Mouse (Mus musculus) thymus, postnatal 14 days (tissue): Measurements from ENCODE around the gene Nrd1.
A peak's percentile ranks its signal among the peaks of the same experiment; 100 is the strongest.

Experiments
- DNase-seq: peaks from one replicate; pipeline ENCODE4 v3.0.0; 2021

The Nrd1 gene

DNA sequence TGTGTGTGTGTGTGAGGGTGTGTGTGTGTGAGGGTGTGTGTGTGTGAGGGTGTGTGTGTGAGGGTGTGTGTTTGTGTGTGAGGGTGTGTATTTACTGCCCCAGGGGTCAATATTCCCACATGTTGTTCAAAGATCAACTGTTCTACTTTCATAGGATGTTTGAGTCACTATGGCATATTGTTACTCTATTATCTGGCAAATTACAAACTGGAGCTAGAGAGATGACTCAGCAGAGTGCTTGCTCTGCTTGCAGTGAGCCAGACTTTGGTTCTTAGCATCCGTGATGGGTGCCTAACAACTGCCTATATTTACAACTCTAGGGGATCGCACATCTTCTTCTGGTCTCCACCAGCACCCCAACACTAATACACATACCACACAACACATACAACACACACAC lies 29.4 kb downstream of the Nrd1 start:
- DNase-seq = no peak

DNA sequence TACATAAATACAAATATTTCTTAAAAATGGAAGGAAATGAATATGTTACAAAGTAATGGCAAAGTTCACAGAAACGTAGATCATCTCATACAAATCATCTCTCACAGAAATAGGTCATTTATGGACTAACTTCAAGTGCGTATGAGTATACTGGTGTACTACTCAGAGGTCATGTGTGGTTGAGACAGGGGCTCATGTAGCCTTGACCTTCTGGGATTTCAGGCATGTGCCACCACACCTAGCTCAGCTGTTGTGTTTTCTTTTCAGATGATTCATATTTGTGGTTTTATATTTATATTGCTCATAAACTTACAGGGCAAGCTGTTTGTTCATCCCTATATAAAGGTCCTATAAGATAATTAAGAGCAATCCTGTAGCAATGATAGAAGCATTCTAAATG lies 29.8 kb downstream of the Nrd1 start:
- no peak for DNase-seq

DNA sequence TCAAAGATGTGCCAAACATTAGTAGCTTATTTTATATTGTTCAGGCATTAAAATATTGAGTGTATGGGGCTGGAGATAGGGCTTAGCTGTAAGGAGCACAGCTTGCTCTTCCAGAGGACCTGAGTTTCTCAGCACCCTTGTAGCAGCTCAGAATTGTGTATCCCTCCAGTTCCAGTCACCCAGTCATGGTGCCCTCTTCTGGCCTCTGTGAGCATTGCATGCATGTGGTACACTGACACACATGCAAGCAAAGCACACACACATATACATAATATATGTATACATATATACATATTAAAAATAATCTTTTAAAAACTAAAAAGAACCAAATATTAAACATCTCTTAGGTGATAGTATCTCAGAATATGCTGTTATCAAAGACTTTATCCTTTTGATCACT lies 35.9 kb downstream of the Nrd1 start:
- DNase-seq = peak; percentile 78

GRCm38 (mm10) chr4:109042739-109043138 lies 42.3 kb downstream of the Nrd1 start:
- DNase-seq = no peak

GRCm38 (mm10) chr4:109043294-109043693 lies 42.8 kb downstream of the Nrd1 start:
- DNase-seq = no peak

GRCm38 (mm10) chr4:109043756-109044155 lies 43.3 kb downstream of the Nrd1 start:
- DNase-seq = no peak

GRCm38 (mm10) chr4:109048258-109048657 lies 47.8 kb downstream of the Nrd1 start:
- DNase-seq = no peak

- DNase-seq = no peak
Measured at GRCm38 (mm10) chr4:109052282-109052681, 51.8 kb downstream of the Nrd1 start.

GRCm38 (mm10) chr4:109054003-109054402 lies 53.5 kb downstream of the Nrd1 start:
- DNase-seq = no peak

GRCm38 (mm10) chr4:109056351-109056750 lies 55.9 kb downstream of the Nrd1 start:
- peak; percentile 13 for DNase-seq

GRCm38 (mm10) chr4:109057640-109058039 lies 57.2 kb downstream of the Nrd1 start:
- no peak for DNase-seq

GRCm38 (mm10) chr4:109059255-109059821 lies 58.9 kb downstream of the Nrd1 start:
- DNase-seq = no peak

DNA sequence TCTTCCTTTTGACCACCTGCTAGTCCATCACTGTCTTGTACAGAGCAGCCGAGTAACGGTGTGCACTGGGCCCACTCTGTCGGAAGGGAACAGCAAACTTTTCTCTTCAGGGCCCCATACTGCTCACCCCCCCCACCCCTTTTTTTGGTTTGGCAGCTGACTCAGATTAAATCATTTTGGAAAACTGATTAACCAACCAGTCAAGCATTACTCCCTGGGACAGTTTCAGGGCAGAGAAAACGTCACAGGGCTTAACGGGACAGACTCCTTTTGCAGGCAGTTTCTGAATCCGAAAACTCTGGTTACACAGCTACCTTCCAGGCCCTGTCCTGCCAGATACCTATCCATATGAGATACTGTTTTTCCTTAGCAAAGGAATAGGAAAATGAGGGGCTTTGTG lies 64.5 kb downstream of the Nrd1 start:
- DNase-seq = no peak

DNA sequence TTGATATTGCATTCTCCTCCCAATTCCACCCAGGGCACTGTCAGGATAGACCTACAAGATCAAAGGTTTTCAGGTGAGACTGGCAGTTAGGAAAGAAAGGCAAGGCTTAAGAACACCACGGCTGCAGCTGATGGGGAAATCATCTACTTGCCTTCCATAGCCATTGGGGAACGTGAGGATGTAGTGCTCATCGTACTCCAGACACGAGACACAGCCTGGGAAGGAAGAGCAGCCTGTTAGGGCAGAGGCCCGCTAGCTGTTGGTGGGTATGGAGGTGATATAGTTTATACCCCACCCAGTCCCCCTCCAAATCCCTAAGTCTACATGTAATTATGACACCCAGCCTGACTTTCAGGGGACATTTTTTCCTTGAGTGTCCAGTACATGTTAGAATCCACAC lies 65.3 kb downstream of the Nrd1 start:
- no peak for DNase-seq

DNA sequence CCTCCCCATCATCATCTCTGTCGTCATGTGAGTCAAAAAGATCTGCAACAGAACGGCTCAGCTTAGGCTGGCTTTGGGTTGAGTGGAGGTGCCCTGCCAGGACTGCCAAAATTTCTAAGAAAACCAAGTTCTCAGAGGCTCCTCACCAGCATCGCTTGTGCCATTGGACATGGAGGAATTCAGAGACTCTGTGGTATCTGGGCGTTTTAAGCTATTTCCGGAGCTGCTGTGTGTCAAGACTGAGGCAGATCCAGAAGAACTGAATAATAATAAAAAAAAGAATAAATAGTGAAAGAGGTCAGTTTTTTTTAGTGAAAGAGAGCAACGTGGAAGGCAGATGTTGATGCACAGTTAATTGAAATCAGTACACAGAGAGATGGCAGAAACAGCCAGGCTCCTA lies 72.4 kb downstream of the Nrd1 start:
- no peak for DNase-seq

GRCm38 (mm10) chr4:109073296-109073695 lies 72.8 kb downstream of the Nrd1 start:
- no peak for DNase-seq

GRCm38 (mm10) chr4:109078941-109079340 lies 78.5 kb downstream of the Nrd1 start:
- no peak for DNase-seq

- DNase-seq = peak; percentile 27
Measured at GRCm38 (mm10) chr4:109079676-109080075, 79.2 kb downstream of the Nrd1 start.

DNA sequence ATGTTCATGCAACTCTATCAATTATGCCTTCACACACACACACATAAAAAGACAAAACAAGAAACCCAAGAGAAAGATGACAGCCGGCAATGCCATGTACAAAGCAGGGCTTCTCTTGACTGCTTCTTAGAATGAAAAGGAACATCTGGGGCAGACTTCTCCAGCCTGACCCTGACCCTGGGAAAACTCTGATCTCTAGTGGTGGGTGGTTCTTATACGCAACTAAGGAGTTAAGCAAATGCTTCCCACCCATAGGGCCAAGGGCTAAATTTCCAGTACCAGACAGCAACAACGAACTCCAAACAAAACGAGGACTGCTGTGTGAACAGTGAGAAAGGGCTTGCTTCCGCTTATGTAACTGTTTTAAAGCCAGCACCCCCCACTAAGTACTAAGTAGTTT lies 79.7 kb downstream of the Nrd1 start:
- DNase-seq = no peak

GRCm38 (mm10) chr4:109089171-109089570 lies 88.7 kb downstream of the Nrd1 start:
- DNase-seq = no peak

DNA sequence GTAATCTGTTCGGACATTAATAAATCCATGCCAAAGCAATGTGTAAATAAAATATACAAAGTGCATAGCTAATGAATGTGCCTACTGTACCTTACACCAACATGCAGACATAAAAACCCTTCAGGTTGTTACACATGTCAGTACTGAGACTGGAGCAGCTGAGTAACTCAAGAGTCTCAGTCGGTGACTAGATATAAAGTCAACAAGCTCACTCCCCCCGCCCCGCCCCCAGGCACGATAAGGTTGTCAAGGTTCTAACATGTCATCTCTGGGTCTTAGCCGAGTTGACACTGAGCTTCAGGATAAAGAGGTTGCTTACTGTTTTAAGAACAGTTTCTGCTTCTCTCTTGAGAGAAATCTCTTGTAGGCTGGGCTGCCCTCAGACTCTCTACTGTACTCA lies 89.5 kb downstream of the Nrd1 start:
- DNase-seq = no peak

DNA sequence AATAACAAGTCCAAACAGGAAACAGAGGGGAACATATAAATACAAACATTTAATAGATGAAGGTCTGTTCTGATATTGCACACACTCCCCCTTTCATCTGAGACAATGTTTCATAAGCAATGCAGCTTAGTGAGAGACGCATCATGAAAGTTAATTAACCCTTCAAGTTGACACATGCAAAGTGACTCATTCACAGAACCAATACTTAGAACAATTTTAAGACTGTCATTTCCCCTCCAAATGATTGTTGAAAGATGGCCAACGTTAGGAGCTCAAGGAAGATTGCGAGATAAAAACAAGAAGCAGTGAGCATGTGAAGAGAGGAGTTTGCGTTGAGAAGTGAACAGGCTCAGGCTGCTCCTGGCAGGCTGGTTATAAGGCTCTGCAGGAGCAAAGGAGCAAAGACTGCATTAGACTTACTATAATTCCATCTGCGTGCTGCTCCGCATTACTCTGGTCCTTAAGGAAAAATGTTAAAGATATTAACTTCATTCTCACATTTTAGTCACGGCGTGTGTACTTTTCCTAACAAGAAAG lies 90.9 kb downstream of the Nrd1 start:
- no peak for DNase-seq

- DNase-seq = no peak
Measured at GRCm38 (mm10) chr4:109092344-109092743, 91.9 kb downstream of the Nrd1 start.

DNA sequence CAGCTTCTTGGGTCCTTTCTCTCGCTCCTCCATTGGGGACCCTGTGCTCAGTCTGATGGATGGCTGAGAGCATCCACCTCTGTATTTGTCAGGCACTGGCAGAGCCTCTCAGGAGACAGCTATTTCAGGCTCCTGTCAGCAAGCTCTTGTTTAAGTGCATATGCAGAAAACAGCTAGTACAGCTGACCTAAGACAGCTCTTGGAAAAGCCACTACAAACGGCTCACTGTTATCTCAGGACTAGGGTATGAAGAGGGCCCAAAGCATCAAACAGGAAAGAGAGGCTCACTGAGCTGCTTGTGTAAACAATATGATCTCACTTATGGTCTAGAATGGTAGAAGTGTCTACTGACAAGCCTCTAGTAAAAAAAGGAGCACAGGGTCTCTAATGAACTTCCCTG lies 93.8 kb downstream of the Nrd1 start:
- no peak for DNase-seq

GRCm38 (mm10) chr4:109098861-109099260 lies 98.4 kb downstream of the Nrd1 start:
- DNase-seq = no peak
